Mouse (Mus musculus): Measurements from ENCODE around the gene Olfr715b.

DNA sequence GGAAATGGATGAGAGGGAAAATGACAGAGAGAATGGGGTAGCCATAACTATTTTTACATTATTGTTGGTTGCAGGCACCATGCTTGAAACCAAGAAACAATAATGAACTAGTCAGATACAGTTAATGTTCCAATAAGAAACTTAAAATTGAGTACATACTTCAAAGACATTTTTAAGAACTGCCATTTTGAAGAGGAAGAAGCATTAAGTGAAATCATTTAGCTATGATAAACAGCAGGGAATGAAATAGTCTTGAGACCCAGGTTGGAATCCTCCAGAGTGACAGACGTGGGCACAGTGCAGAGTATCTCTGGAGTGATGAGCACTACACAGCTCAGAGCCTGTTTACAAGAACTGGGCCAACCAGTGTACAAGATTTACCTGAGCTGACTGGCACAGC is 17.2 kb downstream of the Olfr715b start, which contains the start of gene Olfr17:
- no peak for TF ChIP-seq HCFC1 (IDR thresholded peaks at IDR 0.05; ENCODE audit: borderline replicate concordance, insufficient read depth, low read length)
- no peak for TF ChIP-seq CHD2 (IDR thresholded peaks at IDR 0.05; ENCODE audit: low read depth, low read length)
- TF ChIP-seq ZNF384 (IDR thresholded peaks at IDR 0.05; ENCODE audit: low read depth, low read length), result no peak
- TF ChIP-seq ZC3H11A (IDR thresholded peaks at IDR 0.05; ENCODE audit: borderline replicate concordance, low read depth, low read length), result no peak
